Mouse (Mus musculus): ENCODE measurements around the gene Krt34.

- TF ChIP-seq POLR2A (IDR thresholded peaks at IDR 0.05; ENCODE audit: insufficient read length, low read depth) (no peak), POLR2AphosphoS2 (IDR thresholded peaks at IDR 0.05; ENCODE audit: insufficient read length, low read depth) (no peak), E2F4 (IDR thresholded peaks at IDR 0.05; ENCODE audit: insufficient read depth) (no peak), MAX (IDR thresholded peaks at IDR 0.05; ENCODE audit: low read depth) (no peak), SRF (IDR thresholded peaks at IDR 0.05; ENCODE audit: control insufficient read depth, insufficient read length, low read depth) (no peak), USF1 (IDR thresholded peaks at IDR 0.05; ENCODE audit: low read depth) (no peak), CEBPB (IDR thresholded peaks at IDR 0.05; ENCODE audit: insufficient read depth, poor library complexity, severe bottlenecking) (no peak), MYOD1 (IDR thresholded peaks at IDR 0.05; ENCODE audit: control insufficient read depth in 1 of 3, insufficient read length in 2 of 3, low read depth in 2 of 3) (no peak)
Measured at GRCm38 (mm10) chr11:99988530-99988929, 52.8 kb downstream of the Krt34 start.
